Mouse (Mus musculus) left cerebral cortex, postnatal 4 days (tissue): ENCODE results near the gene Hist1h2bn. TPM values are rescaled to one million over a fixed set of nuclear protein-coding genes. Genes with fewer than 3 reads are reported as not detected.
A peak's percentile ranks its signal among the peaks of the same experiment; 100 is the strongest.
"Not testable (repeated sequence)": the region's sequence is repeated elsewhere in the genome, so short reads cannot be mapped to it uniquely, and the experiment has no call there.

Experiments
- DNase-seq: peaks from one replicate; pipeline ENCODE4 v3.0.0-alpha.2; 2022
- intact Hi-C: fragments of 180-260 bp; cut with DNase I; formaldehyde crosslinking; loops from one replicate; pipeline ENCODE4 v1.15.1; 2025
- total RNA-seq, 2 experiments: library from RNA; stranded (reverse); gene quantifications; 2 replicates each; pipeline ENCODE4 v1.2.3; 2021

The Hist1h2bn gene
- total RNA-seq, 2 experiments from 2014 or later, result 57.6 to 68.8 TPM

DNA sequence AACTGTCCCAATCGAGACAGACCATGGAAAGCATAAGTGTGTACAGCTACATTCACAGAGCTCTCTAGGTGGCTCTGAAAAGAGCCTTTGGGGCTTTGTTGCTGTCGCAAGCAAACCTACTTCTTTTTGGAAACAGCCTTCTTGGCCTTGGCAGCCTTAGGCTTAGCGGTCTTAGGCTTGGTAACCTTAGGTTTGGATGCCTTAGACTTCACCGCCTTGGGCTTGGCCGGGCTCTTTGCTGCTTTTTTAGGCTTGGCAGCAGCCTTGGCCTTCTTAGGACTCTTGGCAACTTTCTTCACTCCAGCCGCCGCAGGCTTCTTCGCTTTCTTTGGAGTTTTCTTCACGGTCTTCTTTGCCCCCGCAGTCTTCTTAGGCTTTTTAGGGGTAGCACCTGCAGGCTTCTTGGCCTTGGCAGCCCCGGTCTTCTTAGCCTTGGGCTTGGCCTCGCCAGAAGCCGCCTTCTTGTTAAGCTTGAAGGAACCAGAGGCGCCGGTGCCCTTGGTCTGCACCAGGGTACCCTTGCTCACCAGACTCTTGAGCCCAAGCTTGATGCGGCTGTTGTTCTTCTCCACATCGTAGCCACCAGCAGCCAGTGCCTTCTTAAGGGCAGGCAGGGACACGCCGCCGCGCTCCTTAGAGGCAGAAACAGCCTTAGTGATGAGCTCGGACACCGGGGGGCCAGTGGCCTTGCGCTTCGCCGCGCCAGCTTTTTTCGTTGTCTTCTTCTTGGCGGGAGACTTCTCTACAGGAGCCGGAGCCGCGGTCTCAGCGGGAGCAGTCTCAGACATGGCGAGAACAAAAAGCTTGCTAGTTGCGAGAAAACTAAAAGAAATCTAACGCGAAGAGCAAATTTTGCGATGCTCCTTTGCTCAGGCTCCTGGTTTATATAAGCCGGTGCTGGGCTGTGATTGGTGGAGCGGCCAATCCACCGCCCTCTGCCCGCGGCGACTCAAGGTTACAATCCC, 26.1 kb downstream of the Hist1h2bn start, which contains the start of gene Hist1h1b:
Hist1h1b (minus strand) TSS at position 859 of the 965 bp plus-strand sequence.
- intact Hi-C loops, result no loop called here
- peak; percentile 65 for DNase-seq

DNA sequence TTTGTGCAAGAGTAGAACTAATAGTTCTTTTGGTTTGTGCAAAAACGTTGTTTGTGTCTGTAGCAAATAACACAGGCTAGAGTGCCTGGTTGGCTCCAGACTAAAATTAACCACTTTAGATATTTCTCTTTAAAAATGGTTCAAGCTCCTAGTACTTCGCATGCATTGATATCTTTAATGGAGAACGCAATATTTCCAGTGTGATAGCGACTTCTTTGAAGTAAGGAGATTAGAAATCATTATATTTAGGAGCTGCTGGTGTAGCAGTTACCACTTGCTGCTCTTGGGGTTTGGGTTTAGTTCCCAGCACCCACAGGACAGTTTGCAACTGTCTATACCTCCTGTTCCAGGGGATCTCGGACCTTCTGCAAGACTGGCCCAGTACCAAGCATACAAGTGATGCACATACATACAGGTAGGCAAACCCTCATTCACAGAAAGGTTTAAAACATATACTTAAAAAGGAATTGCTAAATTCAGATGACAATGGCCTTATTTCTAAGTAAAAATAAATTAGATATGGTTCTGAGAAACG, 27.2 kb downstream of the Hist1h2bn start:
- no peak for DNase-seq
- intact Hi-C loops, result no loop called here

DNA sequence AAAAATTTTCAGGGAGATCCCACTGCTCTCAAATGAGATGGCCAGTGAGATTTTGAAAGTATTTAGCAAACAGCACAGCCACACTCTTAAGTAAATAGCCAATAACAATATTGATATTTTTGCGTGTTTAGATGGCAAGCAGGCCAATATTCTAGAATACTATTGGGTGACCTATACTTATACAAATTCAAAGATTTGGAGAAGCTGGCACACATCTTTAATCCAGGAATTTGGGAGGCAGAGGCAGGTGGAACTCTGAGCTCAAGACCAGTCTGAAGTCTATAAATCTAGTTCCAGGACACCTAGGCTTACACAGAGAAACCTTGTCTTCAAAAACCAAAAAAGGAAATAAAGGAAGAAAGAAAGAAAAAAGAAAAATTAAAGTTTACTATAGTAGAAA, 27.7 kb downstream of the Hist1h2bn start:
- intact Hi-C loops, result no loop called here
- no peak for DNase-seq

DNA sequence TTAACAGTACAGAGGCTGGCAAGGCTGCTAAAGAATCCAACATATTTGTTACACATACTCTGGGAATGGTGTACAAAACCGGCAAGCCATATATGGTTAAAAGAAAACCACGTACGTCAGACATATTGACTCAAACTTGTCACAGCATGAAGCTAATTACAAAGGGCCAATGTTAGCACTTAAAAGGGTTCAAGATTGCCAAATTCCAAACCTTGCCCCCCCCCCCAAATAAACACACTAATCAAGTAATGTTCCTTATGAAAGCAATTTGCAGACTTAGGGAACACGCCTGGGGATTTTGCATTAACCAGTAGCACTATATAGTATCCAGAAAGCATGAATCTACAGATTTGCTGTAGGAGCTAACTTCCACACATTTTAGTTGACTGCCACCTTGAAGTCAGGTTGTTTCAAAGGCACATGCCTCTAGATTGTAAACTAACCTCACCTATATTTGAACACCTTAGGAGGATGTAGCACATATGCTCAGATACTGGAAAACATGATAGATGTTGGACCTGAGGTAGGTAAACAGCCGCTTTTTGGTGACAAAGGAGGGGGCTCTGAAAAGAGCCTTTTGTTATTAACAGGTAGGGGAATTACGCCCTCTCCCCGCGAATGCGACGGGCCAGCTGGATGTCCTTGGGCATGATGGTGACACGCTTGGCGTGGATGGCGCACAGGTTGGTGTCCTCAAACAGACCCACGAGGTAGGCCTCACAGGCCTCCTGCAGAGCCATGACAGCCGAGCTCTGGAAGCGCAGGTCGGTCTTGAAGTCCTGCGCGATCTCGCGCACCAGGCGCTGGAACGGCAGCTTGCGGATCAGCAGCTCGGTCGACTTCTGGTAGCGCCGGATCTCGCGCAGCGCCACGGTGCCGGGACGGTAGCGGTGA, 28.7 kb downstream of the Hist1h2bn start:
- DNase-seq, intact Hi-C loops: not testable (repeated sequence)

DNA sequence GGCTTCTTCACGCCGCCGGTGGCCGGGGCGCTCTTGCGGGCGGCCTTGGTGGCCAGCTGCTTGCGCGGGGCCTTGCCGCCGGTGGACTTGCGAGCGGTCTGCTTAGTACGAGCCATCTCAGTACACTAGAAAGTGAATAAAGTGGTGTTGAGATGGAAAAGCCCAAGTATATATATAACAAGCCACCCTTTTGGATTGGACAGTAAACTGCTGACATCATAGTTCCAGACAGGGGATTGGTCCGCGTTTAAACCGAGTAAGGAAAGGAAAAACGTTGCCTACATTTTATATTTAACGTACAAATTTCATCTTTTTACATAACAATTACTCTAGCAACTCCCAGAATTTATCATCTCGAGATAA, 29.3 kb downstream of the Hist1h2bn start, which contains the start of gene Hist1h3i:
Hist1h3i (minus strand) TSS at position 116 of the 363 bp plus-strand sequence.
- DNase-seq, result peak; percentile 27
- intact Hi-C loops, result no loop called here

DNA sequence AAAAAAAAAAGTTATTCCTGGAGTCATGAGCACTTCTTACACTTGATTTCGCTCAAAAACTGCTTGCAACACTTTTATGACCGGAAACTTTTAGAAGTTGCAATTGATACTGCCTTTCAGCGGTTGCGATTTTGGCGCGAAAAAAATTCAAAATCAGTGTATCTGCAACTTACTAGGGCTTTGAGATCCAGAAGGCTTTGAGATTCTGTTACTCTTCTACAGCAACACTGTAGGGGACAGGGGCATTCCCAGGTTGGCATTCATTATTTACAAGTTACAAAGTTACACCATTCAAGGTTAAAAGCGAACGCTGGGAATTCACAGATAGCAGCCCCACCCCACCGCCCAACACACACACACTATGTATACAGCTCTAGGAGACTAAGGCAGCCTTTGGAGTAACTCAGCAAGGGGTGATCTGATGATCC, 29.8 kb downstream of the Hist1h2bn start:
- intact Hi-C loops, result no loop called here
- peak; percentile 35 for DNase-seq

DNA sequence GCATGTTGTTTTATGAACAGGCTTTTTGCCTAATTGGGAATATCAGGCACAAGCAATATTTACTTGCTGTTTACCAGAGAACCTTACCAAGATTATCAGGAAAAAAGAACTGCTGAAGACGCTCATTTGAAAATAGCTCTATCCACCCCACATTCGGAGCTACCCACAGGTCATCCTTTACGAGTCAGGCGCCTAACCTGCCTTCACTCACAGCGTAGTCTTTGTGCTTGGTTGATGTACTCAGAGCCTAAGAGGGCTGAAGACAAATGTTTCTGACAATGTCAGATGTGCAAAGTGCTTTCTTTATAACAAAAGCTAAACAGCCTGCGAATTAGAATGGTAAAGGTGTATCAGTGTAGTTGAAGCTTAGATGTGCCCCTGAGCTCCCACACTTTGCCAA, 30.4 kb downstream of the Hist1h2bn start:
- DNase-seq, result no peak
- intact Hi-C loops, result no loop called here

DNA sequence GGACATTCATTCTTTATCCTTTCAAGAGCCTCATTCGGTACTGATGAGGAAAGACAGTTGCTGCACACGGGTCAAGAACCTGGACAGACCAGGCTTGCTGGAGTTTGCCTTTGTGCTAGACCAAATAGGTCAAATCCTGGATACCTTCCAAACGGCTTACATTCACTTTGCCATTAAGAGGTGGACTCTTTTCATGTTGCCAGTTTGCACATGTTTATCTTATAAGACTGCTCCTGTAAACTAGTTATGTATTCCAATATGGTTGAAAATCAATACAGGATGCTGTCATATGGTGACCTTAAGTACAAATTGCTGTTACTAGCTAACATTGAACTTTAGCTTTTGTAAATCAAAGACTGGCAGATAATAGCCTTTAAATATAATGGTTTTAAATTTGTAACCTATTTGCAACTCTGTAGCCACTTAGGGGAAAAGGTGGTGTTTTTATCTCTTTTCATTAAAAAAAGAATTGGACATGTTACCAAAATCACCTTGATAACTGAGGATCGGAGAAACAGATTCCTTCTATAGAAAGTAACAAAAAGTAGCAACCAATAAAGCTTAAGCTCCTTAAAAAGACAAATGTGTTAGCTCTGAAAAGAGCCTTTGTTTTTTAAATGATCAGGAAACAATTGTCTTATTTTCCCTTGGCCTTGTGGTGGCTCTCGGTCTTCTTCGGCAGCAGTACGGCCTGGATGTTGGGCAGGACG, 32.4 kb downstream of the Hist1h2bn start:
- intact Hi-C loops, result no loop called here
- DNase-seq, result no peak

DNA sequence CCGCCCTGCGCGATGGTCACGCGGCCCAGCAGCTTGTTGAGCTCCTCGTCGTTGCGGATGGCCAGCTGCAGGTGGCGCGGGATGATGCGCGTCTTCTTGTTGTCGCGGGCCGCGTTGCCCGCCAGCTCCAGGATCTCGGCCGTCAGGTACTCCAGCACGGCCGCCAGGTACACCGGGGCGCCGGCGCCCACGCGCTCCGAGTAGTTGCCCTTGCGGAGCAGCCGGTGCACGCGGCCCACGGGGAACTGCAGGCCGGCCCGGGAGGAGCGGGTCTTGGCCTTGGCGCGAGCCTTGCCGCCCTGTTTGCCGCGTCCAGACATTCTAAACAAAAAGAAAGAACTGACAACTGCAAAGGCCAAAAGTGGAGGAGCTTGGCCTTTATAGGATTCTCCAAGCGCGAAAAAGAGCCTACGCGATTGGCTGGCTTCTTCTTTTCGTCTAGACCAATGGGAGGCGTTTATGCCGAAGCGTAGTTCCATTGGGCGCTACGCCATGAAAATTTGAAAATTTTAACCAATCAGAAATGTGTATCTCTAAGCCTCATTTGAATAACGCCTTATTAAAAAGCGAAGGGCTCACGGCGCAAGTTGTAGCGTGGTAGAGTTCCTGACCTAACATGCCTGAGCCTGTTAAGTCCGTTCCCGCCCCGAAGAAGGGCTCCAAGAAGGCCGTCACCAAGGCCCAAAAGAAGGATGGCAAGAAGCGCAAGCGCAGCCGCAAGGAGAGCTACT, 33.1 kb downstream of the Hist1h2bn start, which contains the start of the genes Hist1h2an and Hist1h2bp:
Hist1h2an (minus strand) TSS at position 320 of the 731 bp plus-strand sequence.
Hist1h2bp (plus strand) TSS at position 563 of the 731 bp plus-strand sequence.
- DNase-seq, result peak; percentile 81
- intact Hi-C loops, result not testable (repeated sequence)

DNA sequence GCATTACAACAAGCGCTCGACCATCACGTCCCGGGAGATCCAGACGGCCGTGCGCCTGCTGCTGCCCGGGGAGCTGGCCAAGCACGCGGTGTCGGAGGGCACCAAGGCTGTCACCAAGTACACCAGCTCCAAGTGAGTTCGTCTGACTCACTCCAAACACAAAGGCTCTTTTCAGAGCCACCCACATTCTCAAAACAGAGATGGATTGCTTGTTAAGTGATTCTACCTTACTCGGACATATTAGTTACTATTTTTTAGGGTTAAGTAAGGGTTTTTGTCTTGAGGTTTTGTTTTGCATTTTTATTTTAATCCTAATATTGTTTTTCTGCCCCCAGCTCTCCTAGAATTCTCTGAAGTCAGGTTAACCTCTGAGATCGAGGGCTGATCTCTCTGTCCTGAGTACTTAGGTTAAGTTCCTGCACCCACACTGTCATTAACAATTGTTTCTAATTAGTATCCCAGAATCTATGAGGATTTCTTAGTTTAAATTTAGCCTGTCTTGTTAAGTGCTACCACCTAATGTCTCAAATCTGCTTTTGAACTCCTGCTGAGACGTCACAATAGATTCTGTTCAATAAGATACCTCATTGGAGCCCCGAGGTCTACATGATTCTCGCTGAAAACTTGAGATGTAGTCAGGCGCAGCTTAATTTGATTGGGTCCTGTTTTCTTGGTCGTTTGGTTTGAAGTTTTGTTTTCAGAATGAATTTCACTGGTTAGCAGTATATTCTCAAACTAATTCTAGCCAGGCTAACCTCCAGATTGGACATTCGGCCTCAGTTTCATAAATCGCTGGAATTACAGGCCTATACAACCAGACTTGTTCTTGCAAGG, 34.1 kb downstream of the Hist1h2bn start:
- DNase-seq, result no peak
- intact Hi-C loops, result no loop called here

DNA sequence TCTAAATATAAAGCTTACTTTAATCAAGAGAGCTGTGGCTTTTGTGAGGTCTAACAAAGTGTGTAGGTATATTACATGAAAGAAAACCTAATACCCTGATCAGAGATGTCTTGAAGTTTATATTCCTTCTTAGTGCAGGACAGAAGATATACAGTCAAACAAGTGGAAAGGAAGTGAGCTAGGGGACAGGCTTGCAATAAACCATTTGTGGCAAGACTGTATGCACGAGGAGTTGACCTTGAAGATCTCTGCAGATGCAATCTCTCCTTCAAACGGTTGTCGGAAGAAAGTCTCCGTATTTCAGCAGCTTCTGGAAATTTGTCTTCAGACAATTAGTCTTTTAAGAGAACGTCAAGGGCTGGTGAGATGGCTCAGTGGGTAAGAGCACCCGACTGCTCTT, 36.0 kb downstream of the Hist1h2bn start:
- DNase-seq, result no peak
- intact Hi-C loops, result no loop called here

DNA sequence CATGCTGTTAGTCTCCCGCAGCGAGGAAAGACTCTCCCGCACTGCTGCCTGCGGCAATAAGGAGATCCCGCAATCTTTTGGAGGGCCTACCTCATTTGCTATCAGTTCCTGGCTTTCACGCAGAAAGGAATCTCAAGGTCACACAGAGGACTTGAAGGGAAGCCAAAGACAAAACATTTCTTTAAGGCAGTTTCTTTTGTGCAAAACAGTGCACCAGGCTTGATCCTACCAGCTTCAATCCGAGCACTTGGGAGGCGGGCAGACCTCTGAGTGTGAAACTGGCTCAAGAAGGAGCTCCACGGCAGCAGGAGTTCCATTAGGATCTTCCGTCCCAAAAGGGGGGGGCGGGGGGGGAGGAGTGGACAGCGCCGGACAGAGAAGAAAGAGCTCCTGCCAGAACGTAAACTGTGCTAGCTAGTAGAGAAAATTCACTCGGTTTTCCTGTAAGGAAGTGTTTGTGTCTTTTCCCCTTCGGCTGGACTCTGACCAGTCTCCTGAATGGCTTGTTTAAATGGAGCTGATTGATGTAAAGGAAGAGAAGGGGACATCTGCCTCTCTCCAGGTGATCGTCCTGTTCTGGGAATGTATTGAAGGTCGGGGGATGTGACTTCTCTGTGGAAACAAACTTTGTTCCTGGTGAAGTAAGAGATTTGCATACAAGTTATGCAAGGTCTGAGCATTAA, 36.8 kb downstream of the Hist1h2bn start:
- peak; percentile 19 for DNase-seq
- intact Hi-C loops, result no loop called here

DNA sequence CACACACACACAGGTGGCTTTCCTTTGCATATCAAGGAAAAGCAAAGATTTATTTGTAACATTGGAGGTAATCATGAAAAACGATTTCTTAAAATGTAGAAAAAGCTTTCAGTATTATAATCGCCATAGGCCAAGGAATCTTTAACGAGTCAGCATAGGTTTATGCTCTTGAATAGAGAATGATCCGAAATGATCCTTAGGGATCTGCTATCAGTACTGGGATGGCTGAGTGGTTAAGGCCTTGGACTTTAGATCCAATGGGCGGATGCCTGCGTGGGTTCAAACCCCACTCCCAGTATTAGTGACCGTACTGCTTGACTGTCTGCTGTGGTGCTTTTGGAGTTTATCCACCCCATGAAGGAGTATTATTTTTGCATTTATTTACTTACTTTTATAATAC, 41.7 kb downstream of the Hist1h2bn start:
- intact Hi-C loops, result no loop called here
- DNase-seq, result no peak

DNA sequence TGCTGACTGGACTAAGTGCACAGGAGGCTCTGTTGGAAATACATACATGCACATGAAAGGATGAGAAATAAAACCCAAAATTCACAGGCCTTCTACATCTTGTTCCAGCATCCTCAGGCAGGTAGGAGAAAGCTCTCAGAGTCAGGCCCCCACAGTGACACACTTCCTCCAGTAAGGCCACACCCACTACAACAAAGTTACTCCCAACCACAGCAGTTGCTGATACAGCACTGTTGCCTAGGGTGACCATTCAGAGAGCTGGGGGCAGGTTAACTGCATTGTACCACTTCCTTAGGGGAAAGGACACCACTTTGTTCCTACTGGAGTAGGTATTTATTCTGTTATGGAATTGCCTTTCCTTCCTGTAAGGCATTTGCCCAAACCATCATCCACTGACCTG, 43.2 kb downstream of the Hist1h2bn start:
- DNase-seq, intact Hi-C loops: not testable (repeated sequence)

DNA sequence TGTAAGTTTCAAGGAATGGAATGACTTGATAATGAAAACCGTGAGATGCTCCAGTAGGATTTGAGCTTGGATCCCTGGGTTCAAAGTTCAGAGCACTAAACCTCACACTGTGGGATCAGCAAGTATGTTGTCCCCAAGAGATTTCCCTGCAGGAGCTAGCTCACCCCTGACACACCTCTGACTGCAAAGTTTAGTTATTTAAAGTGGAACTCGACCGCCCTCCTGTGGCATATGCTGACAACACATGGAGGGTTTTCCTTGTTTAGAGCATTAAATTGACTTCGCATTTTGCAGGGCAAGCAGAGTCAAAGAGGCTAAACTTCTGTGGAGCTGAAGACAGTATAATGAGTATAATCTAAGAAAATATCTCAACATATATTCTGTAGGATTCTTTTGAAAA, 49.1 kb downstream of the Hist1h2bn start:
- intact Hi-C loops, DNase-seq: not testable (repeated sequence)
